Mouse (Mus musculus) lung, embryonic 14.5 days (tissue): ENCODE measurements at regions not wholly inside any gene's neighbourhood (a gene's known extent, or its start where the extent isn't known, plus 50 kb on each side); places are given as distances from the start of the nearest gene placed in this dataset.

ENCODE experiments used
- ATAC-seq: fragments of 200-750 bp; cut with Nextera tagmentation; 2 replicates; pipeline ENCODE4 v1.8.0; 2017; ENCODE audit warnings: mild to moderate bottlenecking, moderate TSS enrichment, moderate library complexity; ENCODE audit not compliant: insufficient read depth
- DNase-seq: peaks from one replicate; pipeline ENCODE4 v3.0.0-alpha.2; 2015
- H3K27ac ChIP-seq: fragments of 300-500 bp; sonication (generic); 2 replicates; pipeline ENCODE4 v1.5.1; 2014; ENCODE audit warnings: low read depth, mild to moderate bottlenecking, moderate library complexity
- H3K27me3 ChIP-seq: fragments of 300-500 bp; sonication (generic); 2 replicates; pipeline ENCODE4 v1.6.1; 2014; ENCODE audit warnings: low read length, control low read depth; ENCODE audit not compliant: insufficient read depth
- H3K36me3 ChIP-seq: fragments of 300-500 bp; sonication (generic); 2 replicates; pipeline ENCODE4 v1.6.1; 2014; ENCODE audit warnings: control low read depth; ENCODE audit not compliant: insufficient read depth
- H3K4me1 ChIP-seq: fragments of 300-500 bp; sonication (generic); 2 replicates; pipeline ENCODE4 v1.6.1; 2014; ENCODE audit warnings: antibody characterized with exemption, control low read depth; ENCODE audit not compliant: insufficient read depth
- H3K4me2 ChIP-seq: fragments of 300-500 bp; sonication (generic); 2 replicates; pipeline ENCODE4 v1.6.1; 2014; ENCODE audit warnings: mild to moderate bottlenecking
- H3K4me3 ChIP-seq: fragments of 300-500 bp; sonication (generic); 2 replicates; pipeline ENCODE4 v1.5.1; 2014; ENCODE audit warnings: low read depth, low read length
- H3K9ac ChIP-seq: fragments of 300-500 bp; sonication (generic); 2 replicates; pipeline ENCODE4 v1.6.1; 2014
- H3K9me3 ChIP-seq: fragments of 300-500 bp; sonication (generic); 2 replicates; pipeline ENCODE4 v1.6.1; 2016; ENCODE audit warnings: low read depth, low read length, control low read depth
- CTCF ChIP-seq: IDR thresholded peaks from 2 replicates; pipeline ENCODE4 v1.5.1; 2016; ENCODE audit warnings: antibody characterized with exemption, low read depth
- WGBS: fragments of 180-500 bp; shearing (Covaris S2); extraction: QIAGEN DNeasy Blood & Tissue Kit; methylation state at CpG from one replicate; pipeline ENCODE4 v1.1.7; 2014; 5-methylcytosine and 5-hydroxymethylcytosine counted together

- H3K36me3 ChIP-seq = no peaks in the 10 kb centered on the region
- 43% methylated on average over 17 of the region's 17 CpGs for WGBS
- H3K9me3 ChIP-seq = no peaks in the 10 kb centered on the region
- H3K9ac ChIP-seq = no peak overlapping the region
- no peak overlapping the region for H3K4me3 ChIP-seq
- DNase-seq (peak; percentile 83), ATAC-seq (peak; percentile 85)
- TF ChIP-seq CTCF = no peak
- 0 out of 2 replicates have a peak, but pooled peaks cover 2% of the 10 kb centered on the region for H3K27me3 ChIP-seq
- 0 out of 2 replicates have a peak, but pooled peaks cover 12% of the 10 kb centered on the region for H3K4me1 ChIP-seq
- H3K27ac ChIP-seq = no peak overlapping the region
- no peak overlapping the region for H3K4me2 ChIP-seq
These were observed 172.1 kb upstream of the Cadm1 start for GRCm38 (mm10) chr9:47357756-47358399.

DNA sequence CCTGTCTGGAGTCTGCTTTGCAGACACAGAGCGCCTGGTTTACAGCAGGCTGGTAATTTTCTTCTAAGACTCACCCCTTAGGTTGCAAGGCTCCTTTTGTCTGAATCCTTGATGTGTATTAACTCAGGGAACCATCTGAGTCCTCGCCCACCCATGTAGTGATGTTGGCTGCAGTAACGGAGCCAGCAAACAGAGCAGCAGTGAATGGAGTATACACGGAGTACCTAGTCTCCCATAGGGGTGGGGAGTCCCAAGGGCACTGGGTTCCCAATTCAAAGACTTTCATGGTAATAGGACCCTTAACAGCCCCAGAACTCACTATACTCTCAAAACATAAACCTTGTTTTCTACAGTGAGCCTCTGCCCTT, 171.6 kb upstream of the Cadm1 start:
- no peak for DNase-seq
- Histone ChIP-seq H3K4me2 (no peak overlapping the region), H3K4me3 (no peak overlapping the region), H3K27me3 (0 out of 2 replicates have a peak, but pooled peaks cover 2% of the 10 kb centered on the region), H3K9ac (no peak overlapping the region), H3K27ac (no peak overlapping the region), H3K9me3 (no peaks in the 10 kb centered on the region), H3K4me1 (0 out of 2 replicates have a peak, but pooled peaks cover 11% of the 10 kb centered on the region), H3K36me3 (no peaks in the 10 kb centered on the region)
- WGBS = 53% methylated on average over 4 of the region's 4 CpGs
- no peak for TF ChIP-seq CTCF
- no peak for ATAC-seq

DNA sequence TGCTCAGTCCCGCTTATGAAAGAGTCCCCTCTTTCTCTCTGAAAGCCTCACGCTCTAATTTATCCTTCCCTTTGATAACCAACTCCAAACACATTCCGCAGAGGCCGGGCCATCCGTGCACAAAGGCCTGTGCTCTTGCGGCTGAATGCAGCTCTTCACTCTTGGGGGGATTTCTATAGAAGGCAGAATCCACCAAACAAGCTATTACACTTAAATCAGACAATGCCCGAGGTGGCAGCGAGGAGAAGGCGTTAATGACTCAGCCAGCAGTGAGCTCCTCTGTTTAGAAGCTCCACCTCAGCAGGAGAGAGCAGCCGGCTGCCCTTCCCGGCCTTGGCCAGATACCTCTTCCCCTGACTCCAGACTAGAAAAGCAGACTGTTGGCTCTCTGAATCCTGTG, 166.9 kb upstream of the Cadm1 start:
- Histone ChIP-seq H3K36me3 (no peaks in the 10 kb centered on the region), H3K4me1 (peaks cover 13% of the 10 kb centered on the region; the same call in 1 of the 2 replicates), H3K27ac (no peak overlapping the region), H3K4me2 (no peak overlapping the region), H3K9ac (no peak overlapping the region), H3K4me3 (no peak overlapping the region), H3K27me3 (peaks cover 19% of the 10 kb centered on the region), H3K9me3 (no peaks in the 10 kb centered on the region)
- no peak for TF ChIP-seq CTCF
- 25% methylated on average over 11 of the region's 11 CpGs for WGBS
- ATAC-seq = no peak
- no peak for DNase-seq

GRCm38 (mm10) chr9:47364762-47365161, 165.2 kb upstream of the Cadm1 start:
- Histone ChIP-seq H3K4me1 (peaks cover 16% of the 10 kb centered on the region; the same call in 1 of the 2 replicates), H3K27me3 (peaks cover 31% of the 10 kb centered on the region), H3K27ac (peak overlapping the region; percentile 63; the same call in 1 of the 2 replicates), H3K9me3 (no peaks in the 10 kb centered on the region), H3K9ac (no peak overlapping the region), H3K4me3 (no peak overlapping the region), H3K4me2 (no peak overlapping the region), H3K36me3 (no peaks in the 10 kb centered on the region)
- ATAC-seq = peak; percentile 51; the same call in 1 of the 2 replicates
- TF ChIP-seq CTCF = no peak
- WGBS = 46% methylated on average over 3 of the region's 3 CpGs
- DNase-seq = peak; percentile 64

GRCm38 (mm10) chr9:47367266-47367957, 162.6 kb upstream of the Cadm1 start:
- Histone ChIP-seq H3K9me3 (no peaks in the 10 kb centered on the region), H3K27ac (no peak overlapping the region), H3K27me3 (peaks cover 29% of the 10 kb centered on the region), H3K36me3 (no peaks in the 10 kb centered on the region), H3K4me3 (no peak overlapping the region; the same call in 1 of the 2 replicates), H3K4me2 (peak overlapping the region; percentile 61), H3K9ac (no peak overlapping the region), H3K4me1 (peaks cover 15% of the 10 kb centered on the region; the same call in 1 of the 2 replicates)
- DNase-seq = peak; percentile 42
- no peak for ATAC-seq
- TF ChIP-seq CTCF = no peak; the same call in 1 of the 2 replicates
- WGBS = 20% methylated on average over 17 of the region's 17 CpGs

DNA sequence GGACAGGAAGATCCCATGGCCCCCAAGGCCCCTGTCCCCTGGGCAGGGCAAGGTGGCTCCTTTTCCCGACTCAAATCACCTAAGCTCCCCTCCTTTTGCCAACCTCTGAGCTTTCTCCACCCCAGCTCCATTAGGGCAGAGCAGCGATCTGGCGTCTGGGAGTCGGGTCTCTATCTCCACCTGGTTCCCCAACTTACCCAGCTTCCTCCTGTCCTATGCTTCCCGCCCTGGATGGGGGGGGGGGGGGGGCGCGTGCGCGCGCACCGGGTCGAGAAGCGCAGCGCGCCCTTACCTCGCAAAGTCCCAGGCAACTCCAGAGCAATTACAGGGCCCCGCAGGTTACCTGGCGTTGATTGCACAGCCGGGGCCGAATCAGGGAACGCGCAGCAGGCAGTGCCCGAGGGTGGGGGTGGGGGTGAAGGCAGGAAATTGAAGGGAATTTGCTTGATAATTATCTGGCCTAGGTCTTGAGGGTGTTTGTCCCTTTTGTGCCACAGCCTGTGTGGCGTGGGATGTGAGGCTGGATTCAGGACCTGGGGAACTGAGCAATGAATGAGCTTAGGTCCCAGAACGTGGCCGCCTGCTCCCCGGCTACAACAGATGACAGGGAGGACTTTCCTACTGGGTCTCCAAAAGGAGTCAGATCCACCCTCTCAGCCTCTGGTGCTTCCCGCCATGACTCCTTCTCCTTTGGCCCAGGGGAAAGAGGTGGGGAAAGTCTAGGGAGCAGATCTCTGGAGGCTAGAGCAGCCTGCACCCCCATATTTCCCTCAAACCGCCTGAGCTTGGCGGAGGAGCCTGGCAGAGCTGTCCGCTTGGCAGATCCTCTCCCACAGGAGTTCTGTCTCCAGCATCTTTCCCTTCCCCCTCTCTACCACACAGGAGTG, 161.7 kb upstream of the Cadm1 start:
- no peak overlapping the region for H3K27ac ChIP-seq
- TF ChIP-seq CTCF = no peak
- H3K36me3 ChIP-seq = no peaks in the 10 kb centered on the region
- 8% methylated on average over 31 of the region's 31 CpGs for WGBS
- H3K27me3 ChIP-seq = peaks cover 28% of the 10 kb centered on the region
- peak overlapping the region; percentile 61 for H3K4me2 ChIP-seq
- ATAC-seq (peak; percentile 35; the same call in 1 of the 2 replicates), DNase-seq (peak; percentile 33)
- peak overlapping the region; percentile 22 for H3K4me3 ChIP-seq
- peaks cover 12% of the 10 kb centered on the region; the same call in 1 of the 2 replicates for H3K4me1 ChIP-seq
- no peak overlapping the region for H3K9ac ChIP-seq
- no peaks in the 10 kb centered on the region for H3K9me3 ChIP-seq

- WGBS = 75% methylated on average over 7 of the region's 7 CpGs
- Histone ChIP-seq H3K9ac (no peak overlapping the region), H3K4me1 (peaks cover 8% of the 10 kb centered on the region; the same call in 1 of the 2 replicates), H3K4me2 (no peak overlapping the region), H3K4me3 (no peak overlapping the region), H3K27me3 (peaks cover 19% of the 10 kb centered on the region), H3K36me3 (no peaks in the 10 kb centered on the region), H3K9me3 (no peaks in the 10 kb centered on the region), H3K27ac (no peak overlapping the region)
- DNase-seq (peak; percentile 37), ATAC-seq (no peak)
- no peak for TF ChIP-seq CTCF
These were observed 157.7 kb upstream of the Cadm1 start for GRCm38 (mm10) chr9:47372296-47372695.
